Mouse (Mus musculus) forebrain, embryonic 12.5 days (tissue): ENCODE measurements around the gene Hexb. TPM values are rescaled to one million over a fixed set of nuclear protein-coding genes. Genes with fewer than 3 reads are reported as not detected.
A peak's percentile ranks its signal among the peaks of the same experiment; 100 is the strongest.

Experiments used
- ATAC-seq: fragments of 200-750 bp; cut with Nextera tagmentation; 2 replicates; pipeline ENCODE4 v1.8.0; 2017; ENCODE audit warnings: moderate TSS enrichment; ENCODE audit not compliant: low FRiP score
- H3K27ac ChIP-seq: fragments of 300-500 bp; sonication (generic); 2 replicates; pipeline ENCODE4 v1.5.1; 2016; ENCODE audit warnings: mild to moderate bottlenecking
- H3K27me3 ChIP-seq: fragments of 300-500 bp; sonication (generic); 2 replicates; pipeline ENCODE4 v1.6.1; 2016; ENCODE audit warnings: mild to moderate bottlenecking
- H3K36me3 ChIP-seq: fragments of 300-500 bp; sonication (generic); replicated peaks from 2 replicates; pipeline ENCODE4 v1.6.1; 2016; ENCODE audit warnings: mild to moderate bottlenecking
- H3K4me1 ChIP-seq: fragments of 300-500 bp; sonication (generic); 2 replicates; pipeline ENCODE4 v1.6.1; 2016
- H3K4me2 ChIP-seq: fragments of 300-500 bp; sonication (generic); 2 replicates; pipeline ENCODE4 v1.6.1; 2016; ENCODE audit warnings: mild to moderate bottlenecking, moderate library complexity
- H3K4me3 ChIP-seq: fragments of 300-500 bp; sonication (generic); replicated peaks from 2 replicates; pipeline ENCODE4 v1.5.1; 2016; ENCODE audit warnings: mild to moderate bottlenecking
- H3K9ac ChIP-seq: fragments of 300-500 bp; sonication (generic); 2 replicates; pipeline ENCODE4 v1.6.1; 2016; ENCODE audit warnings: mild to moderate bottlenecking
- H3K9me3 ChIP-seq: fragments of 300-500 bp; sonication (generic); 2 replicates; pipeline ENCODE4 v1.6.1; 2016
- WGBS: fragments of 180-500 bp; shearing (Covaris S2); methylation state at CpG from one replicate; pipeline ENCODE4 v1.1.7; 2016; 5-methylcytosine and 5-hydroxymethylcytosine counted together
- polyA plus RNA-seq: library from polyadenylated mRNA; unstranded; fragments of >200 nt; fragmentation: Nextera tagmentation; extraction: Ambion mirVana; gene quantifications from 2 replicates; pipeline ENCODE4 v1.2.1, GENCODE M21; 2016

Gene Hexb
- polyA plus RNA-seq, 1 experiment from 2014 or later, result 18.4 TPM

GRCm38 (mm10) chr13:97220022-97220421, 21.9 kb upstream of the Hexb start:
- no peak overlapping the region for H3K4me3 ChIP-seq
- H3K27ac ChIP-seq, result no peak overlapping the region
- no peak overlapping the region for H3K9ac ChIP-seq
- WGBS, result 93% methylated on average over 3 of the region's 3 CpGs
- ATAC-seq, result no peak
- H3K4me2 ChIP-seq, result no peak overlapping the region
- H3K9me3 ChIP-seq, result no peaks in the 10 kb centered on the region
- no peaks in the 10 kb centered on the region for H3K27me3 ChIP-seq
- H3K36me3 ChIP-seq, result no peaks in the 10 kb centered on the region
- peaks cover 12% of the 10 kb centered on the region for H3K4me1 ChIP-seq

DNA sequence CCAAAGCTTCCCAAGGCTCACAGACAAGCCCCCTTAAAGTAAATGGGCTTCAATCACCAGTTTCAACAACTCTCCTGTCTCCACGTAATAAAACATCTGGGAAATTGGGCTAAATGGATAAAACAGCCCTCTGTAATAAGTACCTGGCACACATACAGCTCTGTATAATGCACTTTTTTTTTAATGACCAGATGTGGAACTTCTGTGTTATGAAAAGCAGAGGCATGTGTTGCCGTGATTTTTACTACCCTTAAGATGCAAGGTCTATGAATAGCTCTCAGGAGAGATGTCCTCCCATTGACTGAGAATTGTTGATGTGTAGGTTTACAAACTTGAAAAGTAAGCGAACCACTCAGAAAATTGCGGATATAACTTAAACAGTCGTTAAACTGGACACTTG, 18.0 kb upstream of the Hexb start:
- Histone ChIP-seq H3K36me3 (no peaks in the 10 kb centered on the region), H3K27ac (0 out of 2 replicates have a peak overlapping the region, but pooled peaks have one; percentile 6), H3K9me3 (no peaks in the 10 kb centered on the region), H3K27me3 (no peaks in the 10 kb centered on the region), H3K4me3 (no peak overlapping the region), H3K4me1 (peaks cover 21% of the 10 kb centered on the region), H3K9ac (no peak overlapping the region), H3K4me2 (no peak overlapping the region)
- 75% methylated on average over 5 of the region's 5 CpGs for WGBS
- ATAC-seq, result no peak

- Histone ChIP-seq H3K4me2 (no peak overlapping the region), H3K4me3 (no peak overlapping the region), H3K27ac (no peak overlapping the region), H3K27me3 (no peaks in the 10 kb centered on the region), H3K4me1 (peaks cover 21% of the 10 kb centered on the region), H3K36me3 (no peaks in the 10 kb centered on the region), H3K9ac (no peak overlapping the region), H3K9me3 (no peaks in the 10 kb centered on the region)
- ATAC-seq, result peak; percentile 59
- WGBS, result 6% methylated on average over 4 of the region's 4 CpGs
Observed at GRCm38 (mm10) chr13:97215563-97215962, 17.4 kb upstream of the Hexb start.

DNA sequence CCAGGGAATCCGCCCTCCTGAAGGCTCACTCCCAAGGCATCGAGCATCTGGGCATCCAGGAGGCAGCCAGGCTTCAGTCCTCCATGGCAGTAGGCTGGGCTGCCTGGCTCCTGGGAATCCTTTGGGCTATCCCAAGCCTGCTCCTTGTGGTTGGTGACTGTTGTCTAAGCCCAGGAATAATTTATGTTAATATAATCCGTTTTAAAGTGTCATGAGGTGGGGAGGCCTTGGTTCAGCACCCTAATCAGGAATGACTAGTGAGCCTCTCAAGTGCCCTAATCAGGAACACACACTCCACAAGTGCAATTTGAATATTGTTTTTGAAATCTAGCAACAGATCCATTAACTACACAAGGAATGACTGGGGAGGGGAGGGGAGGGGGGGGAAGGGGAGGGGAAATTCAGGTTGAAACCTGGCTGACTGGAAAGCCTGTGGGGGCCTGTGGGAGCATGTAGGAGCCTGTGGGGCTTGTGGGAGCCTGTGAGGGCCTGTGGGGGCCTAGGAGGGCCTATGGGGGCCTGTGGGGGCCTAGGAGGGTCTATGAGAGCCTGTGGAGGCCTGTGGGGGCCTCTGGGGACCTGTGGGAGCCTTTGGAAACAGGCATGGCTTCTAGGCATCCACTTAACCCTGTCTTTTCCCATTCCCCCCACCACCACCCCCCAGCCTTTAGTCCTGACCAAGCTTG, 16.6 kb upstream of the Hexb start:
- no peaks in the 10 kb centered on the region for H3K36me3 ChIP-seq
- ATAC-seq, result peak; percentile 46; the same call in 1 of the 2 replicates
- no peaks in the 10 kb centered on the region for H3K9me3 ChIP-seq
- H3K4me2 ChIP-seq, result no peak overlapping the region
- peak overlapping the region; percentile 68 for H3K27ac ChIP-seq
- no peaks in the 10 kb centered on the region for H3K27me3 ChIP-seq
- H3K4me3 ChIP-seq, result no peak overlapping the region
- WGBS, result 51% methylated on average over 3 of the region's 3 CpGs
- no peak overlapping the region; the same call in 1 of the 2 replicates for H3K9ac ChIP-seq
- H3K4me1 ChIP-seq, result peaks cover 21% of the 10 kb centered on the region

- Histone ChIP-seq H3K9ac (no peak overlapping the region), H3K27ac (no peak overlapping the region), H3K36me3 (no peaks in the 10 kb centered on the region), H3K4me1 (0 out of 2 replicates have a peak, but pooled peaks cover 6% of the 10 kb centered on the region), H3K4me3 (no peak overlapping the region), H3K27me3 (no peaks in the 10 kb centered on the region), H3K4me2 (no peak overlapping the region), H3K9me3 (no peaks in the 10 kb centered on the region)
- ATAC-seq, result no peak
- whole genome bisulfite sequencing, result 81% methylated on average over 3 of the region's 3 CpGs
Observed at GRCm38 (mm10) chr13:97208500-97209010, 10.4 kb upstream of the Hexb start.

DNA sequence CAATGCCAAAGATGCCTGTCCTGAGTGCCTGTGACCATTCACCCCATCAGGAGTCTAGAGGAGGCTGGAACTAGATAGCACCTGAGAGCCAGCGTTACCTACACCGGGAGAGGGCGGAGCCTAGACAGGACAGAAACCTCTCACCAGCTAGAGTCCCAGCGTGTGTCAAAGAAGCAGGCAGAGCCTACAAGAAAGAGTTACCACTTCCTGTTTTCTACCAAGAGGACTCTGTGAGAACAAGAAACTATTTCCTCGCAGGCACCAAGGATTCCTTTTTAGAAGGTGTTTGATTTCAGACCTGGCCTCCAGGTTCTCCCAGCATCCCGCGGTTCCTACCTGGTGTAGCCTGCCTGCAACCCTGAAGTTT, 9.9 kb upstream of the Hexb start:
- Histone ChIP-seq H3K9me3 (no peaks in the 10 kb centered on the region), H3K4me3 (no peak overlapping the region), H3K36me3 (no peaks in the 10 kb centered on the region), H3K4me1 (0 out of 2 replicates have a peak, but pooled peaks cover 6% of the 10 kb centered on the region), H3K27me3 (no peaks in the 10 kb centered on the region), H3K9ac (no peak overlapping the region), H3K4me2 (no peak overlapping the region), H3K27ac (no peak overlapping the region)
- no peak for ATAC-seq
- WGBS, result 65% methylated on average over 7 of the region's 7 CpGs

DNA sequence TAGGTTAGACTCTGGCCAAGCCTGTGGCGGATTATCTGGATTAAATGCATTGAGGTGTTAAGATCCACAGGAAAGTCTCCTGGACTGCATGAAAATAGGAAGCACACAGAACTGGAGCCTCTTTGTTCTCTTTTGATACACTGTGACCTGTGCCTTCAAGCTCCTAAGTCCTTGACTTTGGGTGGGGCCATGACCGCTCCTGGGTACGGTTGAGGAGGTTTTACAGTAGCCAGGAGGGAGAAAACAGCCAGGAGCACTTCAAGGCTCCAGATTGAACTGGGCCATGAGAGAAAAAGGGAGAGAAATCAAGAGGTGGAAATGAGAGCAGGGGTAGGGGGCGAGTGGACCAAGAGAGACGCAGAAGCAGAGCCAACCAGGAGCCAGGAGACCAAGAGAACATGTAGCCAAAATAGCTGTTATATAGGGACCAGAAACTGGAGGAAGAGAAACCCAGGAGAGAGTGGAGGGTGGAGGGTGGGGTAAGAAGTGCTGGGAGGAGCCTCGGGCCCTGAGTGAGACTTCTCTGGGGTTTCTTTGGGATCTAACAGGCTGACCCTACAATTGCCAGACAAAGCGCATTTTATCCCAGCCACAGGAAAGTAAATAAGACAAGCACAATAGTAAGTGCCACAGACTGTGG, 9.4 kb upstream of the Hexb start:
- ATAC-seq, result no peak
- WGBS, result 87% methylated on average over 7 of the region's 7 CpGs

GRCm38 (mm10) chr13:97206046-97206445, 7.9 kb upstream of the Hexb start:
- WGBS, result 91% methylated on average over 2 of the region's 2 CpGs
- H3K27me3 ChIP-seq, result no peaks in the 10 kb centered on the region
- no peak for ATAC-seq

More for the DNA sequence above, 9.4 kb upstream of the Hexb start:
- Histone ChIP-seq H3K36me3 (no peaks in the 10 kb centered on the region), H3K4me1 (0 out of 2 replicates have a peak, but pooled peaks cover 6% of the 10 kb centered on the region), H3K27ac (no peak overlapping the region), H3K4me3 (no peak overlapping the region), H3K9ac (no peak overlapping the region), H3K9me3 (no peaks in the 10 kb centered on the region), H3K4me2 (no peak overlapping the region), H3K27me3 (no peaks in the 10 kb centered on the region)

GRCm38 (mm10) chr13:97205052-97205701, 7.0 kb upstream of the Hexb start:
- 13% methylated on average over 18 of the region's 18 CpGs for WGBS
- no peak overlapping the region; the same call in 1 of the 2 replicates for H3K27ac ChIP-seq
- no peaks in the 10 kb centered on the region for H3K9me3 ChIP-seq
- no peak overlapping the region for H3K9ac ChIP-seq
- 0 out of 2 replicates have a peak, but pooled peaks cover 6% of the 10 kb centered on the region for H3K4me1 ChIP-seq
- H3K4me3 ChIP-seq, result peak overlapping the region; percentile 34
- ATAC-seq, result peak; percentile 71; the same call in 1 of the 2 replicates
- H3K36me3 ChIP-seq, result no peaks in the 10 kb centered on the region
- peak overlapping the region; percentile 53 for H3K4me2 ChIP-seq
- no peaks in the 10 kb centered on the region for H3K27me3 ChIP-seq

More at GRCm38 (mm10) chr13:97206046-97206445, 7.9 kb upstream of the Hexb start:
- H3K9ac ChIP-seq, result no peak overlapping the region
- H3K27ac ChIP-seq, result no peak overlapping the region
- no peak overlapping the region for H3K4me2 ChIP-seq
- H3K9me3 ChIP-seq, result no peaks in the 10 kb centered on the region
- no peak overlapping the region for H3K4me3 ChIP-seq
- 0 out of 2 replicates have a peak, but pooled peaks cover 6% of the 10 kb centered on the region for H3K4me1 ChIP-seq
- H3K36me3 ChIP-seq, result no peaks in the 10 kb centered on the region

DNA sequence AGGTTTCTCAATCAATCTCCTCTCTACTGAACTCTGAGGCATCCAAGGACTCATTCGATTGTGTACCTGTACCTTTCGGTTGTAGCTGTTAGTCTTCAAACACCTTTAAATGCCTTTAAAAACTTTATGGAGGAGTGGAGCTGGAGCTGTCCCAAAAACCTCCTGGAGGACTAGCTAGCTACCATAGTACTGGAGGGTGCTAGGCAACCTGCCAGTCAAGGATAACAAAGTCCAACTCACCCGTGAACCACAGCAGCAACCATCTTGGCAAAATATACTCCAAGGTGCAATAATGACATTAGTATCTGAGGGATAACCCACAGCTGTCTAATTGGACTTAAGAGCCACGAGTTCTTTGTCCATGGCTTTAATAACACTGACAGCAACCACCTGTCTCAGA, 3.7 kb upstream of the Hexb start:
- Histone ChIP-seq H3K36me3 (no peaks in the 10 kb centered on the region), H3K9ac (no peak overlapping the region), H3K9me3 (no peaks in the 10 kb centered on the region), H3K4me1 (0 out of 2 replicates have a peak, but pooled peaks cover 6% of the 10 kb centered on the region), H3K27ac (no peak overlapping the region), H3K27me3 (peaks cover 4% of the 10 kb centered on the region), H3K4me2 (no peak overlapping the region), H3K4me3 (no peak overlapping the region)
- WGBS, result 84% methylated on average over 4 of the region's 4 CpGs
- ATAC-seq, result no peak

- H3K9me3 ChIP-seq, result no peaks in the 10 kb centered on the region
- H3K9ac ChIP-seq, result no peak overlapping the region
- H3K27ac ChIP-seq, result no peak overlapping the region
- no peak for ATAC-seq
- no peaks in the 10 kb centered on the region for H3K36me3 ChIP-seq
- peaks cover 7% of the 10 kb centered on the region for H3K27me3 ChIP-seq
- H3K4me2 ChIP-seq, result no peak overlapping the region
- no peak overlapping the region for H3K4me3 ChIP-seq
- 80% methylated on average over 7 of the region's 7 CpGs for WGBS
- H3K4me1 ChIP-seq, result 0 out of 2 replicates have a peak, but pooled peaks cover 6% of the 10 kb centered on the region
Observed at GRCm38 (mm10) chr13:97201076-97201475, 2.9 kb upstream of the Hexb start.

- Histone ChIP-seq H3K27ac (no peak overlapping the region), H3K9me3 (no peaks in the 10 kb centered on the region), H3K36me3 (no peaks in the 10 kb centered on the region), H3K9ac (no peak overlapping the region), H3K4me3 (no peak overlapping the region), H3K27me3 (peaks cover 7% of the 10 kb centered on the region), H3K4me1 (no peaks in the 10 kb centered on the region), H3K4me2 (no peak overlapping the region)
- no peak for ATAC-seq
- 85% methylated on average over 2 of the region's 2 CpGs for WGBS
Observed at GRCm38 (mm10) chr13:97199123-97199522, 966 bp upstream of the Hexb start.
